Mouse (Mus musculus): Measurements from ENCODE around the gene Card11. TPM values are rescaled to one million over a fixed set of nuclear protein-coding genes. Genes with fewer than 3 reads are reported as not detected.
A peak's percentile ranks its signal among the peaks of the same experiment; 100 is the strongest.

Card11 gene
- total RNA-seq, 2 experiments from 2014 or later, result 0.51 to 1.1 TPM

GRCm38 (mm10) chr5:140997767-140998166, 2.6 kb downstream of the Card11 start:
- no peak for DNase-seq
- intact Hi-C loops (cut with DNase I), result no loop called here

- intact Hi-C loops (cut with DNase I), result no loop called here
- no peak for DNase-seq
Observed at GRCm38 (mm10) chr5:140992093-140993070, 8.0 kb downstream of the Card11 start.

- intact Hi-C loops (cut with DNase I), result no loop called here
- DNase-seq, result no peak
Observed at GRCm38 (mm10) chr5:140985311-140986050, 14.9 kb downstream of the Card11 start.

- no peak for DNase-seq
- intact Hi-C loops (cut with DNase I), result no loop called here
Observed at GRCm38 (mm10) chr5:140981370-140981805, 19.0 kb downstream of the Card11 start.

GRCm38 (mm10) chr5:140980783-140981182, 19.6 kb downstream of the Card11 start:
- DNase-seq, result no peak
- intact Hi-C loops (cut with DNase I), result no loop called here

- intact Hi-C loops (cut with DNase I), result no loop called here
- no peak for DNase-seq
Observed at GRCm38 (mm10) chr5:140980051-140980450, 20.3 kb downstream of the Card11 start.

GRCm38 (mm10) chr5:140962945-140963344, 37.4 kb downstream of the Card11 start:
- DNase-seq, result peak; percentile 17 to 21
- intact Hi-C loops (cut with DNase I), result no loop called here

- DNase-seq, result no peak
- intact Hi-C loops (cut with DNase I), result no loop called here
Observed at GRCm38 (mm10) chr5:140960732-140961131, 39.6 kb downstream of the Card11 start.

GRCm38 (mm10) chr5:140959160-140959559, 41.2 kb downstream of the Card11 start:
- DNase-seq, result no peak
- intact Hi-C loops (cut with DNase I), result no loop called here

GRCm38 (mm10) chr5:140957106-140957505, 43.3 kb downstream of the Card11 start:
- intact Hi-C loops (cut with DNase I), result no loop called here
- no peak for DNase-seq

GRCm38 (mm10) chr5:140955666-140956065, 44.7 kb downstream of the Card11 start:
- intact Hi-C loops (cut with DNase I), result loop anchor here (1.0 kb wide), 1 partner anchor 7 kb away; no protein-coding TSS in a partner anchor
- no peak for DNase-seq

- no peak for DNase-seq
- intact Hi-C loops (cut with DNase I), result no loop called here
Observed at GRCm38 (mm10) chr5:140951801-140952200, 48.6 kb downstream of the Card11 start.

- DNase-seq, result no peak
- intact Hi-C loops (cut with DNase I), result loop anchor here (1.0 kb wide), 1 partner anchor 8 kb away; no protein-coding TSS in a partner anchor
Observed at GRCm38 (mm10) chr5:140948009-140948408, 52.4 kb downstream of the Card11 start.

GRCm38 (mm10) chr5:140946034-140946433, 54.3 kb downstream of the Card11 start:
- intact Hi-C loops (cut with DNase I), result no loop called here
- DNase-seq, result no peak

- DNase-seq, result no peak
- intact Hi-C loops (cut with DNase I), result no loop called here
Observed at GRCm38 (mm10) chr5:140944382-140945125, 55.8 kb downstream of the Card11 start.

GRCm38 (mm10) chr5:140940923-140941491, 59.4 kb downstream of the Card11 start:
- no peak for DNase-seq
- intact Hi-C loops (cut with DNase I), result no loop called here

- no peak for DNase-seq
- intact Hi-C loops (cut with DNase I), result no loop called here
Observed at GRCm38 (mm10) chr5:140940257-140940922, 60.0 kb downstream of the Card11 start.

GRCm38 (mm10) chr5:140936816-140937215, 63.6 kb downstream of the Card11 start:
- no peak for DNase-seq
- intact Hi-C loops (cut with DNase I), result no loop called here

- intact Hi-C loops (cut with DNase I), result no loop called here
Observed at GRCm38 (mm10) chr5:140935848-140936247, 64.5 kb downstream of the Card11 start.

More at GRCm38 (mm10) chr5:140935848-140936247, 64.5 kb downstream of the Card11 start:
- no peak for DNase-seq
